Mouse (Mus musculus): ENCODE results near the gene Gm11214.

The Gm11214 gene

DNA sequence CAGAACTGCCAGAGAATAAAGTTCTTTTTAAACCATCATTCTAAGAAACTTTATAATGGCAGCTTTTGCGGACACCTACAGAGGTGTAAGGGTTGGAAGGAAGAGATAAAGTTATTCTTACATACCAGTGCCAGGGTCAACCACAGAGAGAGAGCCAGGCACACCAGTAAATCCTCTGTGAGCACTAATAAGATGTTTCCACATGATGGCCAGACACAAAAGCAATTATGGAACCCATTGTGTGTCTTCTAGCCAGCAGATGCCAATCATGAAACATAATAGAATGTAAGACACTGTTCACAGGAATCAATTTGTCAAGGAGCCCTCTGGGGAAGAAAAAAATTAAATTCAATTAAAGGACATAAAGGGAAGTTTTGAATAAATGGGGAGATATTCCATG, 1.8 kb downstream of the Gm11214 start:
- DNase-seq (ENCODE audit: low read depth, low spot score), result no peak

DNA sequence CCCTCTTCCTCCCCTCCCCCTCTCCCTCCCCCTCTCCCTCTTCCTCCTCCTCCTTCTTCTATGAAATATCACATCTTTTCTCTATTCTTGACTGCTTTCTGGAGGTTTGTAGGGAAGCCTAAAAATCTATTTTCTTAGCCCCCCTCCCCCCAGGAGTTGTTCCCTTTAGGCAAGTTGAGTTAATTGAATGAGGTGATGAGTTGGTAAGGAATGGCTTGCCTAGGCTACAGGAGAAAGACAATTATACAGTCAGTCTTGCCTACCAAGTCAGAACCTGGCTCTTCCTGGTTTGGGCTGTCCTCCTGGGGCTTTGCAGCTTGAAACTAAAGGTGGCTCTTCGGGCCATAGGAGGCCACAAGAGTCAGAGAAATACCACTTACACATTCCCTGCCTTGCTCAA, 3.4 kb downstream of the Gm11214 start:
- no peak for DNase-seq (ENCODE audit: low read depth, low spot score)

DNA sequence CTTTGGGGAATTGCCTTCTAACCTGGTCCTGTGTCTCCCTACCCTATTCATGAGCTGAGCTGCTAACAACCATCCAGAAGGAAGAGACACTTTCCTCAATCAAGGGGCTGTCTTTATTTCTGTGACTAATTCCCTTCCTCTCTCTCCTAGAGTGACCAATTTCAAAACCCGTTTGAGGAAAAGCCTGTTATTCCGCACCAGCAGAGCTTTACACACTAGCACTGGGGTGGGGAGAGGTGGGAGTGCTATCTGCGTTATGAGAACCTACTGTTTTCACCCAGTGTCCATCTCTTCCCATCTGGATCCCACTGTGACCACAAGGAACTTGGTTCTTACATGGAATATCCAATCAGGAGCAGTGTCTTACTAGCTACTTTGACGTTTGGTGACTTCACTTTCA, 4.1 kb downstream of the Gm11214 start:
- DNase-seq (ENCODE audit: low read depth, low spot score), result no peak

DNA sequence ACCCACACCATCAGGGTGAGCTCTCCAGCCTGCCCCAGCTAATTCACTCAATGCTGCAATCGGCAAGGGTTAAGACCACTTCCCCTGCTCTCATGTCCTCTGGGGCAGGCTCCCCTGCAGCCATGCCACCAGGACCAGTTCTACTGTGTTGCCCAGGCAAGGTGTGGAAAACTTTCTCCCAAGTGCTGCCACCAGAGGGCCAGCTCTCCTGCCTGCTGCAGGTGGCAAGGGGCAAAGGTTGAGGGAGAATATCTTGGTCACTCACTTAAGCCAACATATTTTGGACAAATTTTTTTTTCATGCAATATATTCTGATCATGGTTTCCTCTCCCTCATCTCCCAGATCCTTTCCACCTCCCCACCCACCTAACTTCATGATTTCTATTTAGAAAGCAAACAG, 8.8 kb downstream of the Gm11214 start:
- DNase-seq (ENCODE audit: low read depth, low spot score), result no peak

DNA sequence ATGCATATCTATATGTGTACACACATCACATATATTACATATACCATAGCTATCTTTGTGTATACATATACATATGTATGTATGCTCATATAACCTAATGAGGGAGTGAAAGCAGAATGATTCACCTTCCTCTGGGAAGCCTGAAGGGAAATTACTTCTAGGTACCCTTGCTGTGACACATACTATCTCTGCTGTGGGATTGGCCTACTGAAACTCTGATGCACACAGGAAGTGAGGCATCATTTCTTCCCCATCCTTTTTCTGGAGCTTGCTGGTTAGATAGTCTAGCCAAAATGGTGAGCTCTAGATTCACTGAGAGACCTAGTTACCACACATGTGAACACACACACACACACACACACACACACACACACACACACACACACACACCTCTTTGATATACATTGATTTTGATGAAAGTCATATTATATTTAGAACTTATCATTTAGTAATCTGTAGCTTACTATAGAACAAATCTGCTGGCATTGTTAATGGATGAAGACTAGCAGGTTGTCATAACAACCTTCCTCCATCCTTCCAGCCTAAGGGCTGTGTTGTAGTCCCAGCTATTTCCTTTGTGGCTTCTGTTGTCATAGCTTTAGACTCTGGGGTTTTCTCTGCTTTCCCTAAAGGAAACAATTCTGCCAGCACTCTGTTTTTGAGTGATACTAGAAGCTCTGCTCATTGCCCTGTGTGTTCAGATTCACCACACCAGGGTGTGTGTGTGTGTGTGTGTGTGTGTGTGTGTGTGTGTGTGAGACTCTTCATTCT, 19.0 kb downstream of the Gm11214 start:
- DNase-seq (ENCODE audit: low read depth, low spot score), result no peak

DNA sequence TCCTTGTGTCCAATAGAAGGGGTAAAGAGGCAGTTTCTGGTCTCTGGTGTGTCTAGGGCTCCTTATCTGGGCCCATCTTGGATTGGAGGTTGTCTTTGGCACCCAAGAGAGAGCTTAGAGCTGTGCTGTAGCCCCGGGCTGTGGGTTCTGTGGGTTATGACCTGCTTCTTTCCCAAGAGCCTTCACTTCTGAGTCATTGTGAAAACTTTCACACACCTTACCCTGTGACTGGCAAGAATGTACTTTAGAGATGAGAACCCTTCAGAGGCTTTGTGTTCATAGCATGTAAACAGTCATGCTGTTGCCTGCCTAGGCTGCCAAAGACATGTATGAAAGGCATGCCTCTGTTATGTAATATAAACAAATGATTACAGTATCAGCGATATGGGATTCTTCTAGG, 23.3 kb downstream of the Gm11214 start:
- no peak for DNase-seq (ENCODE audit: low read depth, low spot score)

DNA sequence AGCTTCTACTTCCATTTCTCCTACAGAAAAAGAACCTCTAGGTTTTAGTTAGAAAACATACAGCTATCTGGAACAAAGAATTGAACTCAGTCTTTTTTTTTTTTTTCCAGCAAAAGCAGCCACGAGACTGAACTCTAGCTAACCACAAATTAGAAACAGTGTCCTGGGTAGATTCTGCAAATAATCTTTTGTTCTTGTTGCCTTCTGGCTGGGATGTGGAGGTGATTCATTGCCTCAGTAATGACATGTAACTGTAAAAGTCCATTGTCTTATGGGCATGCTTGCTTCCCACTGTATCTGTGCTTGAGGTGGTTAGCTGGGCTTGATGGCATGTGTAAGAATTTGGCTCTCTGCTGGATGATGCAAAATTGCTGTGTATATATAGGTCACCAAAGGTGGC, 24.6 kb downstream of the Gm11214 start:
- DNase-seq (ENCODE audit: low read depth, low spot score), result no peak

DNA sequence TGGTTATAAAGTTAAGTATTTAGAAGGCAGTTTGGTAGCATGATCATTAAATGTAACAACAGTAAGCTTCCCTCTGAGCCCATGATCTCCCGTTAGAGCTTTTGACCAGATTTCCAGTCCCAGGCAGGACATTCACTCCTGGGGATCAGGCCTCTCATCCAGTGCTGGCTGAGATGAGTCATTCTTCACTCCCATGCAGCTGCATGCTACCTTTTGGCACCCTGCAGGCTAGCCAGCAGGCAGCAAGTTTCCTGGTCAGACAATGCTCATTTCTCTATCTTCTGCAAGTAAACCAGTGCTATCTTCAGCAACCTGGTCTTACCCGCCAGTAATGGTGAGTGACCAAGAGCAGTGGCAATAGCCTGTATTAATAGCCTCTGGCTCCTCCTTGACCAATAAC, 30.0 kb downstream of the Gm11214 start:
- DNase-seq (ENCODE audit: low read depth, low spot score), result no peak

DNA sequence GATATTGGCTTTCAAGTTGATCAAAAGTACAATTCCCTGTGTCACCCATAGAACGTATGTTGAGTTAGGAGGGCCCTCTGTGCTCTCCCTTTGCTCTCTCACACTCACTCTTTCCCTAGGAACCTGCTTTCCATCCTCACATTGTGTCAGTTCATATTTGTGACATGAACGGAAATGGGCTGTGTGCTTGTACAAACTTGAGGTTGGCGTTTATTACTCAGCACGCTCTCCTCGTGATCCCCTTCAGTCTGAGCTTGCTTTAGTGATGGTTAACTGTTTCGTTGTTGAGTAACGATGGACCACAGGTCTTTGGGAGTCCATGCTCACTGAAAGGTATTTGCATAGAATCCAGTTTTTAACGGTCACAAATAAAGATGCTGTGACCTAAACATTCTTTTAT, 36.1 kb downstream of the Gm11214 start:
- DNase-seq (ENCODE audit: low read depth, low spot score), result no peak

DNA sequence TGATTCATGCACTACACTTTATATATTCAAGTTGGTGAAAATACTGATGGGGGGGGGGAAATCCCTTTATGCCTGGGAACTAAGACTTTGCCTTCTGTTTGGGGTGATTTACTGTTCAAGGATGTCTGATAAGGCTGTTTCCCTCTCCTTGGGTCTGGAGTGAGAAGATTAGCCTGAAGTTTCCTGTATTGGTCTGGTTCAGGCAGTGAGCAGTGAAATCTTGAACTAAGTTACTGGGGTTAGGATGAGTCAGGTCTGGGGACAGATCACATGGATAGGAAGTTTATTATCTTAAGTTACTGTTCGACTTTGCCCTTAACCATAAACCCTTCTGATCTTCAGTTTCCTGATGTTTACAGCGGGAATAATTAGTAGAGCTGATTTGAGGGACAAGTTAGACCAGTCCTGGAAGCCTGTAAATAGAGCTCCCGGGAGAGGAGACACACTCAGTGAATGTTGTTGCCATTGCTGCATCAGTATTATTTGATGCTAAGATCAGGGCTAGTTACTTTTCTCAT, 37.6 kb downstream of the Gm11214 start:
- no peak for DNase-seq (ENCODE audit: low read depth, low spot score)

DNA sequence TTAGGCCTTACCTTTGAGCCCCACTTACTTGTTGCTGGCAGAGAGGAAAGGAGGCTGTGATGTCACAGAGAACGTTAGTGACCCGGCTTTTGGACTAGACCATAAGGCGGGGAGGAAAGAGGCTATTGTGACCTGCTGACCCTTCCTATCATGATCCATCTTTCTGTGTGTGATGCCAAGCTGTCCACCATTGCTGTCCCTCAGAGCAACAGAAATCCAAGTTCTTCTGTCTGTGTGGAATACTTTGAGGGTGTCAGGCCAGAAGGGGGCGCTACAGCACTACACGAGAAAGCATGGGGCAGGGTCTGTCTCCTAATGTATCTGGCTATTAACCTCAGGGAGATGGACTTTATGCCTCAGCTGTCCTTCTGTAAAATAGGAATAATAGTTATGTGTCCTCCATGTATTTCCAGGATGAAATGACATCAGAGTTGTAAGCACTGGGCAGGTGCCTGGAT, 40.8 kb downstream of the Gm11214 start, which contains the start of gene Tex48:
Gene Tex48, minus strand, starts transcription at position 51 of the 458 bp plus-strand sequence.
- DNase-seq (ENCODE audit: low read depth, low spot score), result peak; percentile 53

DNA sequence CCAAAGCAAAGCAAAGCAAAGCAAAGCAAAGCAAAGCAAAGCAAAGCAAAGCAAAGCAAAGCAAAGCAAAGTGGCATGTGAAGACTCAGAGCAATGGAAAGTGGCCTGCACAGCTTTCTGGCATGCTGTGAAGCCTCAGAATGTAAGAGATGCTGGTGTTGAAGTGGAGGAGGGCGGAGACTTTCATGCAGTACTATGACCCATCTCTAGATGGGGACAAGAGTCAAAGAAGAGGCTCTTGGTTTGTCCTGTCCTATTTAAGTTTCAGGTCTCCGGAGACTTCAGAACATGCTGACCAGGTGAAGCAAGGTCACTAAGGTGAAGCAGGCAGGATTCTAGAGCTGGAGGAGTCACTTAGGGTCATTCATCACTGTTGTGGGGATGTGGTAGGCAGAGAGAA, 41.3 kb downstream of the Gm11214 start:
- DNase-seq (ENCODE audit: low read depth, low spot score), result peak; percentile 33

Data from A20 (cell line).